Mouse (Mus musculus) myocyte (in vitro differentiated cells): ENCODE measurements at regions not wholly inside any gene's neighbourhood (a gene's known extent, or its start where the extent isn't known, plus 50 kb on each side); places are given as distances from the start of the nearest gene placed in this dataset.

Source experiments
- H3K27me3 ChIP-seq: one replicate; pipeline ENCODE4 v1.6.1; 2011; ENCODE audit not compliant: control insufficient read depth, insufficient read depth, insufficient read length
- H3K36me3 ChIP-seq: one replicate; pipeline ENCODE4 v1.6.1; 2011; ENCODE audit not compliant: control insufficient read depth, insufficient read depth
- H3K4me2 ChIP-seq: one replicate; pipeline ENCODE4 v1.6.1; 2011; ENCODE audit warnings: low read depth, control low read depth
- H3K4me3 ChIP-seq: one replicate; pipeline ENCODE4 v1.5.1; 2011; ENCODE audit warnings: mild to moderate bottlenecking, control low read depth, moderate library complexity
- H3K79me2 ChIP-seq: one replicate; pipeline ENCODE4 v1.6.1; 2011; ENCODE audit not compliant: control insufficient read depth, insufficient read depth
- H3ac ChIP-seq: one replicate; pipeline ENCODE4 v1.6.1; 2011; ENCODE audit not compliant: control insufficient read depth, insufficient read length
- CEBPB ChIP-seq: IDR thresholded peaks from 2 replicates; pipeline ENCODE4 v1.6.1; 2011; ENCODE audit warnings: mild to moderate bottlenecking, moderate library complexity; ENCODE audit not compliant: poor library complexity, insufficient read depth, severe bottlenecking
- E2F4 ChIP-seq: IDR thresholded peaks from one replicate; pipeline ENCODE4 v1.6.1; 2011; ENCODE audit warnings: mild to moderate bottlenecking, control low read depth, moderate library complexity; ENCODE audit not compliant: insufficient read depth
- MAX ChIP-seq: IDR thresholded peaks from one replicate; pipeline ENCODE4 v1.6.1; 2011; ENCODE audit warnings: low read depth, mild to moderate bottlenecking, control low read depth
- MYOD1 ChIP-seq, 3 experiments: IDR thresholded peaks; one replicate each; pipeline ENCODE4 v1.6.1; 2011; ENCODE audit warnings: control low read depth in 2 of 3, low read depth in 2 of 3, mild to moderate bottlenecking in 2 of 3, moderate library complexity in 1 of 3; ENCODE audit not compliant: insufficient read length in 2 of 3, control insufficient read depth in 1 of 3
- MYOG ChIP-seq, 3 experiments: IDR thresholded peaks; one replicate each; pipeline ENCODE4 v1.6.1; 2011; ENCODE audit warnings: control low read depth in 2 of 3, low read depth in 2 of 3, mild to moderate bottlenecking in 2 of 3; ENCODE audit not compliant: insufficient read length in 2 of 3, control insufficient read depth in 1 of 3, insufficient read depth in 1 of 3
- POLR2A ChIP-seq: IDR thresholded peaks from one replicate; pipeline ENCODE4 v1.6.1; 2011; ENCODE audit warnings: low read depth, mild to moderate bottlenecking, control low read depth, moderate library complexity; ENCODE audit not compliant: insufficient read length
- POLR2AphosphoS2 ChIP-seq: IDR thresholded peaks from one replicate; pipeline ENCODE4 v1.6.1; 2011; ENCODE audit warnings: low read depth, control low read depth; ENCODE audit not compliant: insufficient read length
- REST ChIP-seq: IDR thresholded peaks from one replicate; pipeline ENCODE4 v1.6.1; 2011; ENCODE audit warnings: mild to moderate bottlenecking, control low read depth, moderate library complexity; ENCODE audit not compliant: insufficient read depth, insufficient read length
- SRF ChIP-seq: IDR thresholded peaks from one replicate; pipeline ENCODE4 v1.6.1; 2011; ENCODE audit warnings: low read depth; ENCODE audit not compliant: control insufficient read depth, insufficient read length
- TCF12 ChIP-seq: IDR thresholded peaks from one replicate; pipeline ENCODE4 v1.6.1; 2011; ENCODE audit warnings: mild to moderate bottlenecking, control low read depth; ENCODE audit not compliant: poor library complexity, insufficient read depth, severe bottlenecking
- TCF3 ChIP-seq: IDR thresholded peaks from one replicate; pipeline ENCODE4 v1.6.1; 2011; ENCODE audit warnings: low read depth, control low read depth; ENCODE audit not compliant: insufficient read length
- USF1 ChIP-seq: IDR thresholded peaks from one replicate; pipeline ENCODE4 v1.6.1; 2011; ENCODE audit warnings: low read depth, mild to moderate bottlenecking, control low read depth, moderate library complexity

GRCm38 (mm10) chr5:45214475-45214874 lies 235.6 kb downstream of the Qdpr start:
- Histone ChIP-seq H3K36me3 (no peaks in the 10 kb centered on the region), H3K4me2 (no peak overlapping the region), H3K4me3 (no peak overlapping the region), H3ac (no peak overlapping the region), H3K79me2 (no peaks in the 10 kb centered on the region), H3K27me3 (no peaks in the 10 kb centered on the region)
- TF ChIP-seq POLR2A (no peak), SRF (no peak), MYOD1 (IDR thresholded peaks at IDR 0.05; ENCODE audit: control insufficient read depth in 1 of 3, insufficient read length in 2 of 3, low read depth in 2 of 3) (no peak), REST (no peak), MAX (no peak), USF1 (no peak), POLR2AphosphoS2 (no peak), TCF3 (no peak), E2F4 (no peak), TCF12 (no peak)

- TF ChIP-seq CEBPB: no peak
- TF ChIP-seq USF1: no peak
- TF ChIP-seq MAX: no peak
- no peak for TF ChIP-seq POLR2AphosphoS2
- no peak for TF ChIP-seq TCF3
- TF ChIP-seq MYOD1 (IDR thresholded peaks at IDR 0.05; ENCODE audit: control insufficient read depth in 1 of 3, insufficient read length in 2 of 3, low read depth in 2 of 3): no peak
- TF ChIP-seq TCF12: no peak
- TF ChIP-seq E2F4: no peak
- TF ChIP-seq REST: no peak
- no peak for TF ChIP-seq SRF
- TF ChIP-seq MYOG (IDR thresholded peaks at IDR 0.05; ENCODE audit: control insufficient read depth in 1 of 3, insufficient read depth in 1 of 3, insufficient read length in 2 of 3, low read depth in 2 of 3): no peak
- no peak for TF ChIP-seq POLR2A
- Histone ChIP-seq H3K4me3 (no peak overlapping the region), H3ac (no peak overlapping the region), H3K36me3 (no peaks in the 10 kb centered on the region), H3K79me2 (no peaks in the 10 kb centered on the region), H3K27me3 (no peaks in the 10 kb centered on the region), H3K4me2 (no peak overlapping the region)
Observed at GRCm38 (mm10) chr5:45198408-45198807, 251.6 kb downstream of the Qdpr start.

GRCm38 (mm10) chr5:45196159-45196558 lies 253.9 kb downstream of the Qdpr start:
- Histone ChIP-seq H3ac (no peak overlapping the region), H3K27me3 (no peaks in the 10 kb centered on the region), H3K36me3 (no peaks in the 10 kb centered on the region), H3K4me3 (no peak overlapping the region), H3K79me2 (no peaks in the 10 kb centered on the region), H3K4me2 (no peak overlapping the region)
- no peak for TF ChIP-seq MYOD1 (IDR thresholded peaks at IDR 0.05; ENCODE audit: control insufficient read depth in 1 of 3, insufficient read length in 2 of 3, low read depth in 2 of 3)
- no peak for TF ChIP-seq USF1
- no peak for TF ChIP-seq CEBPB
- no peak for TF ChIP-seq POLR2AphosphoS2
- no peak for TF ChIP-seq E2F4
- no peak for TF ChIP-seq TCF3
- TF ChIP-seq MAX: no peak
- TF ChIP-seq REST: no peak
- TF ChIP-seq POLR2A: no peak
- TF ChIP-seq SRF: no peak
- no peak for TF ChIP-seq MYOG (IDR thresholded peaks at IDR 0.05; ENCODE audit: control insufficient read depth in 1 of 3, insufficient read depth in 1 of 3, insufficient read length in 2 of 3, low read depth in 2 of 3)
- TF ChIP-seq TCF12: no peak

GRCm38 (mm10) chr5:45192287-45192686 lies 257.7 kb downstream of the Qdpr start:
- Histone ChIP-seq H3K79me2 (no peaks in the 10 kb centered on the region), H3K36me3 (no peaks in the 10 kb centered on the region), H3K4me3 (no peak overlapping the region), H3K4me2 (no peak overlapping the region), H3K27me3 (no peaks in the 10 kb centered on the region), H3ac (no peak overlapping the region)
- TF ChIP-seq E2F4 (no peak), TCF12 (no peak), POLR2A (no peak), MYOG (IDR thresholded peaks at IDR 0.05; ENCODE audit: control insufficient read depth in 1 of 3, insufficient read depth in 1 of 3, insufficient read length in 2 of 3, low read depth in 2 of 3) (no peak), MYOD1 (IDR thresholded peaks at IDR 0.05; ENCODE audit: control insufficient read depth in 1 of 3, insufficient read length in 2 of 3, low read depth in 2 of 3) (no peak), TCF3 (no peak)
